ENCODE assay signal across 18 mouse cellular contexts in the genomic region with DNA sequence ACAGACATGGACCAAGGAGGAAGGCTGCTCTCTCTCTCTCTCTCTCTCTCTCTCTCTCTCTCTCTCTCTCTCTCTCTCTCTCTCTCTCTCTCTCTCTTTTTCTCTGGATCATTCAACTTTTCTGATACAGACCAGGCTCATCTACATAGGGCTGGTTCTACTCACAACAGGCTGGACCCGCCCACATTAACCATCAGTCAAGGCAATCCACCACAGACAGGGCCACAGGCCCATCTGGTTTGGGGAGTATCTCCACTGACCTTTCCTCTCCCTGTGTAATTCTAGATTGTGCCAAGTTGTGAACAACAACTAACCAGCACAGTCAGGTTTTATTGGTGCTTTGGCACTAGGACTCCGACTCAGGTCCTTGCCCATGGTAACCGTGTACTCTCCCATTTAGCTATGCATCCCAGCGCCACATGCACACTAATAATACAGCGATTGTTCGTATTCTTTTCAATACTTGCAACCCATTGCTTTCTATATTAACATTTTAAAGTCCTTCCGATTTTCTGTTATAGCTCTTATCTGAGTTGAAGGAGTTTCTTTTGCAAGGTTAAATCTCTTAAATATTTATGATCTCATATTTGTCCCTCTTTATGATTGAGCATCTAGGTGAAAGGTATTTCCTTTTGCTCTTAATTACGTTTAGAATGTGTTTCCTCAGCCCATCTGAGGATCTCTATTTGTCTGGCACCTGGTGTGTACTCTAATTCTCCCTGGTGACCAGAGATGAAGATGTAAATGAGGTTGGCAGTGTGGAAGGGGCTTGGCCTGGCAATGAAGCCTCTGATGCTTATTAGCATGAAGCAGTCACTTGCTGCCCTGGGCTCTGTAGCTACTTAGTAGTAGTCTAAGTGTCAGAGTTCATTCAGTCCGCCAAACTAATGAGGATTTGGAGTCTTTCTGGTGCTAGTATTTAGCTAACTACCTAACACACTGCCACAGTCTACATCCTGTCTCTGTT.
DNase-seq lines count a peak whose midpoint lies in the region; ATAC-seq lines count a peak whose summit lies in the region.
"Had no signal": no experiment of that assay in that cellular context is flagged by ENCODE, and none has a peak within 500 bp of the region (broad histone marks: within the 10 kb centered on the region; RNA-seq: fewer than 3 reads in every experiment).

No protein-coding gene starts in this region.

- no peaks in the 10 kb centered on the region for H3K27me3 ChIP-seq in forebrain, embryonic 11.5 days (ENCODE audit: control insufficient read depth, insufficient read depth, low read length)
- no peaks in the 10 kb centered on the region for H3K27me3 ChIP-seq in forebrain, embryonic 10.5 days (ENCODE audit: poor library complexity, severe bottlenecking)
- H3K27me3 ChIP-seq in neural tube, embryonic 13.5 days = no peaks in the 10 kb centered on the region
- no peaks in the 10 kb centered on the region for H3K27me3 ChIP-seq in neural tube, embryonic 15.5 days (replicated peaks)
- no peaks in the 10 kb centered on the region for H3K27me3 ChIP-seq in midbrain, embryonic 14.5 days (ENCODE audit: control insufficient read depth, insufficient read depth, low read length)
- H3K27me3 ChIP-seq: CH12.LX; heart, embryonic 12.5 days; intestine, embryonic 15.5 days; liver, embryonic 12.5 days had no signal

- no peak overlapping the region for H3K27ac ChIP-seq in forebrain, embryonic 11.5 days (ENCODE audit: low read depth, low read length)
- no peak overlapping the region for H3K27ac ChIP-seq in forebrain, embryonic 10.5 days
- H3K27ac ChIP-seq in neural tube, embryonic 13.5 days (replicated peaks) = no peak overlapping the region
- no peak overlapping the region for H3K27ac ChIP-seq in neural tube, embryonic 15.5 days (replicated peaks)
- H3K27ac ChIP-seq in midbrain, embryonic 14.5 days (replicated peaks; ENCODE audit: low read depth, low read length) = no peak overlapping the region
- H3K27ac ChIP-seq: embryonic facial prominence, embryonic 10.5 days; intestine, embryonic 15.5 days; layer of hippocampus, adult 2 months; liver, embryonic 12.5 days; macrophage had no signal

- ATAC-seq in forebrain, embryonic 11.5 days (replicated peaks; ENCODE audit: low FRiP score) = 0 out of 2 replicates have a peak, but pooled peaks have one; percentile 36
- peak; percentile 56; the same call in 1 of the 2 replicates for ATAC-seq in neural tube, embryonic 13.5 days (ENCODE audit: low read depth)
- ATAC-seq in neural tube, embryonic 15.5 days (ENCODE audit: low FRiP score) = no peak
- peak; percentile 73; the same call in 1 of the 2 replicates for ATAC-seq in midbrain, embryonic 14.5 days (ENCODE audit: low FRiP score, low TSS enrichment)
- ATAC-seq: intestine, embryonic 15.5 days; liver, embryonic 12.5 days had no signal

- no peaks in the 10 kb centered on the region for H3K36me3 ChIP-seq in forebrain, embryonic 11.5 days (ENCODE audit: control insufficient read depth, insufficient read depth, low read length)
- H3K36me3 ChIP-seq in forebrain, embryonic 10.5 days (replicated peaks) = no peaks in the 10 kb centered on the region
- no peaks in the 10 kb centered on the region for H3K36me3 ChIP-seq in neural tube, embryonic 13.5 days
- no peaks in the 10 kb centered on the region for H3K36me3 ChIP-seq in neural tube, embryonic 15.5 days
- no peaks in the 10 kb centered on the region for H3K36me3 ChIP-seq in midbrain, embryonic 14.5 days (ENCODE audit: control insufficient read depth, insufficient read depth, low read length)
- H3K36me3 ChIP-seq: embryonic facial prominence, embryonic 10.5 days; heart, embryonic 12.5 days; intestine, embryonic 15.5 days; liver, embryonic 12.5 days had no signal

- no peaks in the 10 kb centered on the region for H3K4me1 ChIP-seq in forebrain, embryonic 11.5 days (replicated peaks; ENCODE audit: control insufficient read depth, insufficient read depth, low read length)
- no peaks in the 10 kb centered on the region for H3K4me1 ChIP-seq in forebrain, embryonic 10.5 days
- H3K4me1 ChIP-seq in neural tube, embryonic 13.5 days (replicated peaks) = peaks cover 4% of the 10 kb centered on the region
- H3K4me1 ChIP-seq in neural tube, embryonic 15.5 days = no peaks in the 10 kb centered on the region
- H3K4me1 ChIP-seq in midbrain, embryonic 14.5 days (ENCODE audit: control insufficient read depth, insufficient read depth, low read length) = no peaks in the 10 kb centered on the region
- H3K4me1 ChIP-seq: embryonic facial prominence, embryonic 10.5 days; heart, embryonic 12.5 days; intestine, embryonic 15.5 days; liver, embryonic 12.5 days had no signal

- H3K9me3 ChIP-seq in forebrain, embryonic 11.5 days (ENCODE audit: control insufficient read depth, low read length) = no peaks in the 10 kb centered on the region
- no peaks in the 10 kb centered on the region for H3K9me3 ChIP-seq in forebrain, embryonic 10.5 days
- H3K9me3 ChIP-seq in neural tube, embryonic 13.5 days = no peaks in the 10 kb centered on the region
- H3K9me3 ChIP-seq in neural tube, embryonic 15.5 days (replicated peaks) = no peaks in the 10 kb centered on the region
- H3K9me3 ChIP-seq in midbrain, embryonic 14.5 days (ENCODE audit: control insufficient read depth, low read length) = no peaks in the 10 kb centered on the region
- H3K9me3 ChIP-seq: embryonic facial prominence, embryonic 10.5 days; heart, embryonic 12.5 days; intestine, embryonic 15.5 days; liver, embryonic 12.5 days had no signal

- WGBS in forebrain, embryonic 11.5 days = 87% methylated on average over 9 of the region's 9 CpGs
- WGBS in forebrain, embryonic 10.5 days = 89% methylated on average over 9 of the region's 9 CpGs
- WGBS in neural tube, embryonic 13.5 days = 78% methylated on average over 9 of the region's 9 CpGs
- WGBS in neural tube, embryonic 15.5 days = 67% methylated on average over 9 of the region's 9 CpGs
- 75% methylated on average over 9 of the region's 9 CpGs for WGBS in midbrain, embryonic 14.5 days

- H3K4me3 ChIP-seq in forebrain, embryonic 11.5 days (ENCODE audit: low read depth, low read length) = no peak overlapping the region
- H3K4me3 ChIP-seq in forebrain, embryonic 10.5 days = no peak overlapping the region
- H3K4me3 ChIP-seq in neural tube, embryonic 13.5 days = no peak overlapping the region
- H3K4me3 ChIP-seq in neural tube, embryonic 15.5 days (replicated peaks) = no peak overlapping the region
- H3K4me3 ChIP-seq in midbrain, embryonic 14.5 days (replicated peaks; ENCODE audit: low read depth, low read length) = no peak overlapping the region
- H3K4me3 ChIP-seq: embryonic facial prominence, embryonic 10.5 days; heart, embryonic 12.5 days; intestine, embryonic 15.5 days; layer of hippocampus, adult 2 months; liver, embryonic 12.5 days had no signal

- DNase-seq in forebrain, embryonic 11.5 days (ENCODE audit: low spot score) = no peak
- no peak for DNase-seq in forebrain, embryonic 10.5 days (ENCODE audit: extremely low spot score, low spot score)
- peak; percentile 35 for DNase-seq in midbrain, embryonic 14.5 days
- DNase-seq in layer of hippocampus, adult 11-12 months (ENCODE audit: low spot score) = no peak
- no peak for DNase-seq in frontal cortex, adult 2 months (ENCODE audit: extremely low spot score in 1 of 2, low spot score in 1 of 2)
- DNase-seq in left cerebral cortex, adult 18-20 months (ENCODE audit: low spot score in 2 of 2) = no peak
- DNase-seq: adrenal gland, adult 2 months; lung, embryonic 14.5 days; thymus, postnatal 4 days had no signal

- no peak overlapping the region for H3K4me2 ChIP-seq in forebrain, embryonic 11.5 days (ENCODE audit: low read depth, low read length, severe bottlenecking)
- no peak overlapping the region for H3K4me2 ChIP-seq in neural tube, embryonic 13.5 days
- H3K4me2 ChIP-seq in neural tube, embryonic 15.5 days = no peak overlapping the region
- no peak overlapping the region for H3K4me2 ChIP-seq in midbrain, embryonic 14.5 days (ENCODE audit: low read length)
- H3K4me2 ChIP-seq: heart, embryonic 12.5 days; intestine, embryonic 15.5 days; liver, embryonic 12.5 days; lung, embryonic 14.5 days had no signal

- H3K9ac ChIP-seq in forebrain, embryonic 11.5 days (ENCODE audit: low read length) = no peak overlapping the region
- no peak overlapping the region for H3K9ac ChIP-seq in neural tube, embryonic 13.5 days
- no peak overlapping the region for H3K9ac ChIP-seq in neural tube, embryonic 15.5 days (replicated peaks)
- no peak overlapping the region for H3K9ac ChIP-seq in midbrain, embryonic 14.5 days (replicated peaks; ENCODE audit: low read length)
- H3K9ac ChIP-seq: heart, embryonic 12.5 days; intestine, embryonic 15.5 days; liver, embryonic 12.5 days; lung, embryonic 14.5 days had no signal
